Mouse (Mus musculus): Measurements from ENCODE around the gene Krtap28-13.

Krtap28-13 gene

DNA sequence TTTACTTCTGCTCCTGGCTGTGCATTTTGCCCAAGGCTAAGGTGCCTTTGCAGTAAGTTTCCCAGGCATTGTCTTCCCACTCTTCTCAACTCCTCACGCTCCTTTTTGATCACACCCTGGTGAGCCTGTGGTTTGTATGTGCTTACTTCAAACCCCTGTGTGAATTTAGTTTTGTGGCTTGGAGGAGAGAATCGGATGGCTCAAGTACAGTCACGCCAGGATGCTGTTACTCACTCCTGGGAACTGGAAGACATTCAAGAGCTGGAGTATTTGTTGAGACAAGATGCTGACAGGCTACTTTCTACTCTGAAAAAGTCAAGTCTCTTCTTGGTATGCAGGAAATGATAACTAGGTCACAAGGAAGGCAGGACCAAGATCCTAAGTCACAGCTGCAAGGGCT is 30.5 kb downstream of the Krtap28-13 start:
- no peak for DNase-seq (ENCODE audit: low read depth, low spot score)

- DNase-seq (ENCODE audit: low read depth, low spot score) = no peak
Measured at GRCm38 (mm10) chr1:83096935-83097334, 36.2 kb downstream of the Krtap28-13 start.

DNA sequence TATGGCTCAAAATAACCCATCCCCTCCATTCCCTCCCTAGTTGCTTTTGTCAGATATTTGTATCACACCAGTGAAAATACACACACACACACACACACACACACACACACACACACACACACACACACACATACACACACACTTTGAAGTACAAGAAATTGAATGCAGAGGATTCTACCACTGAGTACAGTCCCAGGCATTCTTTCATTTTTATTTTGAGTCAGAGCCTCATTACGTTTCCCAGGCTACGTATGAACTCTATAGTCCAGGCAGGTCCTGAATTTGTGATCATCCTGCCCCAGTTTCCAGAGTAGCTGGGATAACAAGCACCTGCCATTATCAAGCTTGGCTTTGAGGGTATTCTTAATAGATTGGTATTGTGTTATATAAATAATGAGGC is 38.4 kb downstream of the Krtap28-13 start:
- DNase-seq (ENCODE audit: low read depth, low spot score) = no peak

GRCm38 (mm10) chr1:83099580-83100137 is 38.9 kb downstream of the Krtap28-13 start:
- DNase-seq (ENCODE audit: low read depth, low spot score) = no peak

DNA sequence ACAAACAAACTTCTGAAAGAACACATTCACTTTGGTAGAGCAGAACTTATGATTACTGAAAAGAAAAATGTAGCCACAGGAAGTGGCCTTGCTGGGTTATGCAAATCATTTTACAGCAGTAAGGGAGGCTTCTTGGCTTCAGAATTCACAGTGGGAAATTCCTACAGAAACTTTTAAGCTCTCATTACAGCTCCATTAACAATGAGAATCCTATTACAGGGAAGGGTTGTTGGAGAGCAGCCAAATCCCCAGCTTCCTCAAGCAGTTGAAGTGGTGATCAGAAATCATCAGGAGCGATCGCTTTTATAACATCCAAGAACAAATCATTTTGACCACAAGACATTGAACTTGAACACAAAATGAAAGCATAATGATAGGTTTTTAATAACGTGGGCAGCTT is 41.2 kb downstream of the Krtap28-13 start:
- DNase-seq (ENCODE audit: low read depth, low spot score) = peak; percentile 41

DNA sequence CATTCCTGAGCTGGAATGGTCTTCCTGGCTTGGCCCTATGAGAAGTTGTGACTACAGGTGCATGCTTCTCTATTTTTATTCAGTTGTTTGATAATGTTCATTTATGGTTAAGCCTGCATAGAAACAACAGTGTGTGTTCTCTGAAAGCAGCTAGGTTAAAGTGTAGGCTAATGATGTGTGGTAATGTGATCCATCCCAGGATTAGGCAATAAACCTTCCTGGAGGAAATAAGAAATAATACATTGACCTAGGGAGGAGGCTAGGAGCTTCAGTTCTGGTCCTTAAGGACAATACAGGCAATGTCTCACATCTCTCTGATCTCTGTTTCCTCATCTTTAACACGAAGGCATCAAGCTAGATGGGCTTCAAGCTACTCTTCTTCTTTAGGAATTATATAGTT is 44.7 kb downstream of the Krtap28-13 start:
- no peak for DNase-seq (ENCODE audit: low read depth, low spot score)

GRCm38 (mm10) chr1:83107410-83107978 is 46.8 kb downstream of the Krtap28-13 start:
- no peak for DNase-seq (ENCODE audit: low read depth, low spot score)

DNA sequence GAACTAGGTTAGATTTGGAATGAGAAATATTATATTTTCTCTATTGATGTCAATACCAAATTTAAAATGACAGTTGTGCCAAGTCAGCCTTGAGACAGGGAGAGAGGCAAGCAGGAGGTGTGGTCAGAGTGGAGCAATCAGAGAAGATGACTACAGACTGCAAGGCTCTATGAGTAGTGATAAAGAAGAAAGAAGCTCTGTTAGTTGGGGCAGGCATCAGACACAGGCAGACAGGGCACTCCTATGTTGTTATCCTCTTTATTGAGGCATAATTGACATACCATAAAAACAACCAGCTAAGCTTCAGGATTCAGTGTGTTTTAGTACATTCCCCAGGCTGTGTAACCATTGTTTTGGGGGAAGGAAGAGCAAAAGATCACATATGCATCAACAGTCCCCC is 50.3 kb downstream of the Krtap28-13 start:
- no peak for DNase-seq (ENCODE audit: low read depth, low spot score)
